ENCODE assay signal across 17 mouse cellular contexts in the genomic region with DNA sequence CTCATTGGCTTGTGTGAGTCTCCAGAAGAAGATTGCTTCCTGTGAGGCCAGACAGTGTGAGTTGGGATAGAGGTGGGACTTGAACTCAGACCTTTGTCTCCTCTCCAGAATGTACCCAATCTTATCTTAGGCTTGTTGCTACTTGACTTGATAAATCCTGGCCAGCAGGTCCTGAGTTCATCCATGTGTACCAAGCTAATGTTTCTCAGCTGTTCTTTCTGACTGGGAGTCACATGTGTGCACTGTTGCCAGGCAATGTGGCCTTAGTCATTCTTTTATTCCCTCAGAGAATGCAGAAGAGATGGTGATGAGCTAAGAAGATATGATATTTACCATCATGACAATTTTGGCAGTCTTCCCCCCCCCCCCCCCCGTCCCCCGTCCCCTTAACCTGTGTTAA.
"Had no signal": no experiment of that assay in that cellular context is flagged by ENCODE, and none has a peak within 500 bp of the region (broad histone marks: within the 10 kb centered on the region; RNA-seq: fewer than 3 reads in every experiment).

No protein-coding gene starts in this region.

- H3K9ac ChIP-seq: liver, embryonic 15.5 days; liver, postnatal 0 days; lung, embryonic 15.5 days; midbrain, embryonic 13.5 days; midbrain, embryonic 15.5 days; neural tube, embryonic 12.5 days had no signal

- ATAC-seq: liver, postnatal 0 days; lung, postnatal 0 days; midbrain, embryonic 13.5 days; midbrain, embryonic 15.5 days had no signal

- H3K36me3 ChIP-seq: liver, embryonic 15.5 days; lung, embryonic 15.5 days; midbrain, embryonic 13.5 days; midbrain, embryonic 15.5 days; neural tube, embryonic 12.5 days had no signal

- H3K27me3 ChIP-seq: liver, embryonic 15.5 days; lung, embryonic 15.5 days; midbrain, embryonic 13.5 days; midbrain, embryonic 15.5 days; neural tube, embryonic 12.5 days had no signal

- H3K4me3 ChIP-seq: liver, embryonic 15.5 days; lung, embryonic 15.5 days; megakaryocyte, embryonic 14.5 days; midbrain, embryonic 13.5 days; midbrain, embryonic 15.5 days; neural tube, embryonic 12.5 days had no signal

- H3K9me3 ChIP-seq: liver, embryonic 15.5 days; lung, embryonic 15.5 days; midbrain, embryonic 13.5 days; midbrain, embryonic 15.5 days; neural tube, embryonic 12.5 days had no signal

- H3K4me2 ChIP-seq: liver, embryonic 15.5 days; lung, embryonic 15.5 days; midbrain, embryonic 13.5 days; midbrain, embryonic 15.5 days; neural tube, embryonic 12.5 days had no signal

- H3K27ac ChIP-seq: liver, embryonic 15.5 days; lung, embryonic 15.5 days; macrophage; midbrain, embryonic 13.5 days; midbrain, embryonic 15.5 days; neural tube, embryonic 12.5 days had no signal

- H3K4me1 ChIP-seq: liver, embryonic 15.5 days had no signal

- DNase-seq: liver, postnatal 0 days; lung, adult 2 months; lung, postnatal 14 days; lung, postnatal 36 days; right cerebral cortex, postnatal 14 days; spleen, adult 18-20 months; thymus, adult 18-20 months; thymus, postnatal 14 days; thymus, postnatal 36 days had no signal
